Mouse (Mus musculus): ENCODE measurements at regions not wholly inside any gene's neighbourhood (a gene's known extent, or its start where the extent isn't known, plus 50 kb on each side); places are given as distances from the start of the nearest gene placed in this dataset.
A peak's percentile ranks its signal among the peaks of the same experiment; 100 is the strongest.
"Not testable (repeated sequence)": the region's sequence is repeated elsewhere in the genome, so short reads cannot be mapped to it uniquely, and the experiment has no call there.

DNA sequence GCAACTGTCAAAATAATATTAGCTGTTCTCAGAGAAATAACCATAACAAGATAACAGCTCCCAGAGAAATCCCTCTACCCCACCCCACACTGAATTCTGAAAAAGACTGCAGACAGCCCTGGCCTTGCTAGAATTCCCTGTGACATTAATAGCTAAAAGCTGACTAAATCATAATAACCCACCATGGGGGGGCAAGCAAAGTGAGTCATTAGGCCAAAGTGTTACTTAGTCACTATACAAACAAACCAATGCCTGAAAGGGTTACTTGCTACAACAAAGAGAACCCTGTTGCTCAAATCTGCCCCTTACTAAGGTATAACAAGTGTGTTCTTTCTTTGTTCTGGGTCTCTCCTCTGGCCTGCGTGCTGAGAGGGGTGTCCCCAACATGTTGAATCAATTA, 609.1 kb upstream of the Ppp6c start:
- Histone ChIP-seq H3K27me3 (ENCODE audit: control insufficient read depth, insufficient read depth, low read length) (no peaks in the 10 kb centered on the region), H3K9me3 (ENCODE audit: control insufficient read depth, low read length) (no peaks in the 10 kb centered on the region), H3K36me3 (ENCODE audit: control insufficient read depth, insufficient read depth, low read length) (no peaks in the 10 kb centered on the region), H3K4me2 (replicated peaks; ENCODE audit: low read depth, low read length) (no peak overlapping the region), H3K27ac (ENCODE audit: low read depth, low read length) (no peak overlapping the region), H3K4me3 (ENCODE audit: low read depth, low read length) (no peak overlapping the region), H3K4me1 (replicated peaks; ENCODE audit: control insufficient read depth, insufficient read depth, low read length) (no peaks in the 10 kb centered on the region), H3K9ac (ENCODE audit: low read depth, low read length) (no peak overlapping the region)
- no peak for DNase-seq (ENCODE audit: low spot score)
- ATAC-seq (ENCODE audit: low FRiP score), result no peak
- 33% methylated on average over 1 of the region's 1 CpGs for WGBS

DNA sequence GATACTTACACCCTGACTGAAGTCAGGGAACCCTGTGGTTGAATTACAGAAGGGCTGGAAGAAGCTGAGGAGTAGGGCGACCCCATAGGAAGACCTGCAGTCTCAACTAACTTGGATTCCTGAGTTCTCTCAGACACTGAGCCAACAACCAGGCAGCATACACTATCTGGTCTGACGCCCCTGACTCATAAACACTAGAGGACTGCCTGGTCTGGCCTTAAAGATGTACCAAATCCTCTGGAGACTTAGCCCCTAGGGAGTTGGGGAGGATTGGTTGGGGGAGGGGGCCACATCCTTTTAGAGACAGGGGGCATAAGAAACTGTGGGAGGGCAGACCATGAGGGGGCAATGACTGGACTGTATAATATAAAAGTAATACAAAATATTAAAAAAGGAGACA, 597.6 kb upstream of the Ppp6c start:
- H3K36me3 ChIP-seq (ENCODE audit: control insufficient read depth, insufficient read depth, low read length), result no peaks in the 10 kb centered on the region
- no peak for DNase-seq (ENCODE audit: low spot score)

DNA sequence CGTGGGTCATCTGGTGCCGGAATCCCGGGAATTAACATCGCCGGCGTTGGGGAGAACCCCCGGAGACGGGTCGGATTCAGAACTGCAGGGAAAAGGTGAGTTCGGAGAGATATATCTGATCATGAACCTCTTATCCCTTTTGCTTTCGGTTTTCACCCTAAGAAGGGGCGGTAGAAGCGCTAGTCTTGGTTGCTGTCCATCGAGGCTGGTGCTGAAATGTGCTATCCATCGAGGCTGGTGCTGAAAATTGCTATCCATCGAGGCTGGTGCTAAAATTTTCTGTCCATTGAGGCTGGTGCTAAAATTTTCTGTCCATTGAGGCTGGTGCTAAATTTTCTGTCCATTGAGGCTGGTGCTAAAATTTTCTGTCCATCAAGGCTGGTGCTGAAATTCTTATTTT, 580.4 kb upstream of the Ppp6c start:
- not testable (repeated sequence) for H3K36me3 ChIP-seq (ENCODE audit: control insufficient read depth, insufficient read depth, low read length); H3K27me3 ChIP-seq (ENCODE audit: control insufficient read depth, insufficient read depth, low read length); H3K4me3 ChIP-seq (ENCODE audit: low read depth, low read length); H3K9ac ChIP-seq (ENCODE audit: low read depth, low read length); ATAC-seq (ENCODE audit: low FRiP score); H3K4me1 ChIP-seq (replicated peaks; ENCODE audit: control insufficient read depth, insufficient read depth, low read length); H3K27ac ChIP-seq (ENCODE audit: low read depth, low read length); H3K4me2 ChIP-seq (replicated peaks; ENCODE audit: low read depth, low read length); H3K9me3 ChIP-seq (ENCODE audit: control insufficient read depth, low read length)
- 58% methylated on average over 16 of the region's 16 CpGs for WGBS
- DNase-seq (ENCODE audit: low spot score), result peak; percentile 39

More for the DNA sequence above, 597.6 kb upstream of the Ppp6c start:
- Histone ChIP-seq H3K27ac (ENCODE audit: low read depth, low read length) (no peak overlapping the region), H3K4me2 (replicated peaks; ENCODE audit: low read depth, low read length) (no peak overlapping the region), H3K27me3 (ENCODE audit: control insufficient read depth, insufficient read depth, low read length) (no peaks in the 10 kb centered on the region), H3K9me3 (ENCODE audit: control insufficient read depth, low read length) (no peaks in the 10 kb centered on the region), H3K9ac (ENCODE audit: low read depth, low read length) (no peak overlapping the region), H3K4me3 (ENCODE audit: low read depth, low read length) (no peak overlapping the region), H3K4me1 (replicated peaks; ENCODE audit: control insufficient read depth, insufficient read depth, low read length) (no peaks in the 10 kb centered on the region)
- 64% methylated on average over 2 of the region's 2 CpGs for WGBS
- no peak for ATAC-seq (ENCODE audit: low FRiP score)
